Mouse (Mus musculus) G1E-ER4 (cell line): ENCODE results near the gene Ubxn4. TPM values are rescaled to one million over a fixed set of nuclear protein-coding genes. Genes with fewer than 3 reads are reported as not detected.

ENCODE experiments used
- GATA1 ChIP-seq: IDR thresholded peaks from one replicate; pipeline ENCODE4 v1.8.0; 2012; ENCODE audit warnings: low read length, inconsistent platforms
- polyA plus RNA-seq: library from polyadenylated mRNA; stranded (reverse); fragments of >175 nt; gene quantifications from 2 replicates; pipeline ENCODE4 v1.2.3, GENCODE M21; 2012

Ubxn4 gene
- polyA plus RNA-seq, 1 experiment: 42.2 TPM

DNA sequence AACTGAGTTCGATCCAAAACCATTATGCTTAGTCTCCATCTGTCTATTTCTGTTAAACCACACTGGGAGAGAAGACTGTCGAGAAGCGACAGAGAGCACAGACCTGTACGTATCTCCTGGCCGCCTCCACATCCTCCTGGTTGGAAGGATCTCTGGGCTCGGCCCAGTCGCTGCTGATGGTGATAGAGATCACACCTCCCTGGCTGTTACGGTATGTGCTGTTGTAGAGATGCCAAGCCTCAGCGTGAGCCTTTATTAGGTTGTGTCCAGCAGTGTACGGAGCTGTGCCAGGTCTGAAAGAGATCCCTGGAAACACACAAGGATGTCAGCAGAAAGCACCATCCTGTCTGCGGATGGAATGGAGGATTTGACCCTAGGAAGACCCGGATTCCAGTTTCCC, 49.8 kb downstream of the Ubxn4 start:
- TF ChIP-seq GATA1: no peak

DNA sequence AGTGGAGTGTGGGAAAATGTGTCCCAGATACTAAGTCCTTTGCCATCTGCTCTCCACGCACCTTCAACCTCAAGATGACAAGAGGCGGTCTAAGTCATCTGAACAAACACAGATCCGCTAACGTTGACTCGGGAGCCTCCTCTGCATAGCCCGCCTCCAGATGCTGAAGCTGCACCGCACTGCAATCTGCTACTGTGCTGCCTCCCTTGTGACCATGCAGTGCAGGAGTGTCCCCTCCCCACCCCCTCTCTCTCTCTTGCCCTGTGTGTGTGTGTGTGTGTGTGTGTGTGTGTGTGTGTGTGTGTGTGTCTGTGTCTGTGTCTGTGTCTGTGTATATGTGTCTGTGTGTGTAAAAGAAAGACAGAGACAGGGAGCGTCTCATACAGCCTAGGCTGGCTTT, 51.5 kb downstream of the Ubxn4 start:
- no peak for TF ChIP-seq GATA1

DNA sequence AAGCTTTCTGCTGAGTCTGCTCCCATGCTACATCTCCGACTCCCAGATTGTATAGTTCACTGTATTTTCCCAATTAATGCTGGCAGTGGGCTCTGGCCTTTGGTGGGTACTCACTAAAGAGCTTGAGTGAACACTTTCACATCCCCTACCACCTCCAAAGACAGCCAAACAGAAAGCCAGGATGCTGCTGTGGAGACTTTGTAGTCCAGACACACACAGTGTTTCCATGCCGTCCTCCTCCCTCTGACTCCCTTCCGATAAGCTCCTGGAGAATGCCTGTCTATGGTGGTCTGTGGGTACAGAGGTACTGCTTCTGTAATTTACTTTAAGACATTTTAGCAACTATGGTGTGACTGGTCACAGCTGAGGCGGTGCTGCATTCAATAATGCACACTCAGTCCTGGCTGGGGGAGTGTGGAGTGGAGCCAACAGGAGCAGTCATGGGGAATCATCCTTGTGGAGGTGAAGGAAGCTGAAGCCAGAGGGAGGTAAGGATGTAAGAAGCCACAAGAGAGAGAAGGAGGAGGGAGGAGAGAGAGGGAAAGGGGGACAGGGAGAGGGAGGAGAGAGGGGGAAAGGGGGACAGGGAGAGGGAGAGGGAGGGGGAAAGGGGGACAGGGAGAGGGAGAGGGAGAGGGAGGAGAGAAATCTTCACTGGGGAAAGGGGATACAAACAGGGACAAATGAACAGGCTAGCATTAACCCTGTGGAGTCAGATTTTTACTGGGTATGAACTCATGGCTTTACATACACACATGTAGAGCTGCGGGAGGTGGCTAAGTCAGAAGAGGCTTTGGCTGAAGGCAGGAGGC, 52.2 kb downstream of the Ubxn4 start:
- no peak for TF ChIP-seq GATA1

DNA sequence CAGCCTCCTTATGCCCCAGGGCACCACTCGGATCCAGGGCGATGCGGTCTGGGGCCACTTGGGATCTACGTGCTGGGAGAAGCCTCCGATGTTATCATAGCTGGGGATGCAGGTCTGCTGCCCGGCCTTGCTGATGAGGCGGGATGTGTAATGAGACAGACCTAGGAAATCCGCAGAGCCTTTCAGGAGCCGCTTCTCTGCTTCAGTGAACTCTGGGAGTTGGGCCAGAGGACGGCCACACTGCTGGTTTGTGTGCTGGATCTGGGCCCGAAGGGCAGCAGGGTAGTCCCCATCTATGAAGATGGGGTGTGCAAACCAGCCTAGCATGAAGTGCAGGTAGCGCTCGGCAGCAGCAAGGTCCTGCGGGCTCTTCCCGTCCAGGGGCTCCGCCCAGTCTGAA, 60.1 kb downstream of the Ubxn4 start:
- no peak for TF ChIP-seq GATA1

DNA sequence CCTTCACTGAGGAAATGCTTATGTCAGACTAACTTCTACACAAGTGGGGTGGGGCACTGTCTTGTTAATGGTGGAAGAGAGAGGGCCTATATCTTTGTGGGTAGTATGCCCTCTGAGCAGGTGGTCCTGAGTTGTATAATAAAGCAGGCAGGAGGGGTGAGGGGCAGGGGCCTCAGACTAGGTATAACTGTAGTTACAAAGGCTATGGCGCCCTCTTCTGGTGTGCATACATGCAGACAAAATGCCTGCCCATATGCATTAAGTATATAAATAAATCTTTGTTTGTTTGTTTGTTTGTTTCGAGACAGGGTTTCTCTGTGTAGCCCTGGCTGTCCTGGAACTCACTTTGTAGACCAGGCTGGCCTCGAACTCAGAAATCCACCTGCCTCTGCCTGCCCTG, 65.3 kb downstream of the Ubxn4 start:
- no peak for TF ChIP-seq GATA1

DNA sequence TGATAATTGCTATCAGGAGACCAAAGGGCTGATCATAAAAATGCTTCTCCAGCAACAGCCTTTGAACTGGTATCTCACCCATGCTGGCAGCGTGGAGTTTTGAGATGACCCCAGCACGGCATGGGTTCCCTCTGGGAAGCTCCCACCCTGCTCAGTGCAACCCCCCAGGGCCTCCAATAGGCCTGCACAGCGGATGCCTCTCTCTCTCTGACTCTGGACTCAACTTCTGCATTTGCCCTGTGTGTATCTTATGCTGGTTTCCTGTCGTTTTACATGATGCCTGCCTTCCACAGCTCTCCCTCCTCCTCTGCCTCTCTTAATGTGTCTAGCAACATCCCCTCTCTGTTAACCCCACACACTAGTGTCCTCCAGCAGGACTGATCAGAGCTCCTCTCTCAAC, 70.9 kb downstream of the Ubxn4 start:
- TF ChIP-seq GATA1: no peak

DNA sequence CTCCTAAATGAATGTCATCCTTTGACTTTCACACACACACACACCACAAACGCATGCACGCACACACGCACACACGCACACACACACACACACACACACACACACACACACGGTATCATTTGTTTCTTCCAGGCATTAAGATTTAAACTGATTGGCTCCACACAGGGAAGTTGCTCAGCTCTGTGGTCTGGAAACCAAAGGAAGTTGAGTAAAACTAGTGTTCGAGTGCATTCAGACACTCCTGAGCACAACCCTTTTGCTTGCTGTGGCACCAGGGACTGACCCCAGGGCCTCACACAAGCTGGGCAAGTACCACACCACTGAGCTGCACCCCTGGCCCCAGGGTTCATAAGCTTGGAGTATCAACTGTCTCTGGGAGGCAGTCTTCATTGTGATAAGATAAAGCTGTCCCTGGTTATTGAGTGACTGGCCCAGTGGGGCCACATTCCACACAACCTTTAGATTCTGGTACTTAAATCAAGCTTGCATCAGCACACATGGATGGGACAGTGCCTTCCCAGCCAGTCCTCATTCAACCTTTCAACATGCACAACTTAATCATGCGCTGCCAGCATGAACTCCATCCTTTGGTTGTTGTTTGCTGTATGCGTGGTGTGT, 79.4 kb downstream of the Ubxn4 start:
- no peak for TF ChIP-seq GATA1

DNA sequence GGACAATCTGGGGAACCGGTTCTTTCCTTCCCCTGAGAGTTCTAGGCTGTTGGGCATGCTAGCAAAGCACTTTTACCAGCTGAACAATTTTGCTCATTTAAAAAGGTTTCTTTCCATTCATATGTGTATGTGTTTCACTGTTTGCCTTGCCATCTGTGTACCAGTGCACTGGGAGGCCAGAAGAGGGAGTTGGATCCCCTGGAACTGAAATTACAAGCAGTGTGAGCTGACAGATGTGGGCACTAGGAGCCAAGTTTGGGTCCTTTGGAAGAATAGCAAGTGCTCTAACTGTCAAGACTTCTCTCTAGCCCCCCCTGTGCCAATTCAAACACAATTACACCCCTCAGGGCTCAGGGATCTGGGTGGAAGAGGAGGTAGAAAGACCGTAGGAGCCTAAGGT, 81.0 kb downstream of the Ubxn4 start:
- TF ChIP-seq GATA1: no peak

DNA sequence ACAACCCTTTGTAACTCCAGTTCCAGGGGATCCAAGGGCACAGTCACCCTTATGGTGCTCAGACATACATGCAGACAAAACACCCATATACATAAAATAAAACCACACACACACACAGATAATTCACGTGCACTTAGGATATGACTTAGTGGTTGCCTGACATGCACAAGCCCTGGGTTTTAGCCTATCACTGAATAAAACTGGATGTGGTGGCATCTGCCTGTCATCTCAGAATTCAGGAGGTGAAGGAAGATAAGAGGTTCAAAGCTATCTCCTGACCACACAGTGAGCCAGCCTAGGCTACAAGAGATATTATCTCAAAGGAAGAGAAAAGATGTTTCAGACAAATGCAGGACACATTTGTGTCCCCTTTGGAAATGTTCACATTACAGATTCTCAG, 83.4 kb downstream of the Ubxn4 start:
- no peak for TF ChIP-seq GATA1

DNA sequence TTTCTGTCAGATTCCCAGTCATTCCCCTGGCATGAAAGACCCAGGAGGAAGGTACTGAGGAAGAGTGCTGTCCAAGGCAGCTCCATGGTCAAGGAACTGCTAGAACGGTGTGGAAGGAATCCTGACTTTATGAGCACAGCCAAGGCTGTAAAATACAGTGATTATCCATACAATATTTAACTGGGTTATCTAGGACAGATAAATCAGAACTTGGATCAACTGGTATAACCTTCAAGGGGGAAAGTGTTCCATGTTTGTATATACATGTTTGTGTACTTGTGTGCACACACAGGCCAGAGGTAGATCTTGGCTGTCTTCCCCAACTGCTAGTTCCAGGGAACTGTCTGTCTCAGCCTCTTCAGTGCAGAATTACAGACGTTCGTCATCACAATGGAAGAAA, 84.5 kb downstream of the Ubxn4 start, which contains the start of gene Lct:
Gene Lct (minus strand): TSS at position 101 of the 400 bp plus-strand sequence.
- TF ChIP-seq GATA1: no peak

Other genes with a start within 250 kb of the Ubxn4 start
- 0.44 and 1.2 TPM in 2 replicates for gene Zranb3, start 140.9 kb upstream of the Ubxn4 start, polyA plus RNA-seq
- 151 and 160 TPM in 2 replicates for gene R3hdm1, start 140.7 kb upstream of the Ubxn4 start, polyA plus RNA-seq
- gene Lct, start 84.4 kb downstream of the Ubxn4 start, polyA plus RNA-seq: not detected in 2 replicates
- gene Mcm6, start 115.7 kb downstream of the Ubxn4 start, polyA plus RNA-seq: 47.2 and 73.2 TPM in 2 replicates
- 166 and 261 TPM in 2 replicates for gene Dars, start 173.4 kb downstream of the Ubxn4 start, polyA plus RNA-seq